ENCODE assay signal across 28 mouse cellular contexts in genomic region chr16:9077451-9077850, GRCm38 (mm10).
"Had no signal": no experiment of that assay in that cellular context is flagged by ENCODE, and none has a peak within 500 bp of the region (broad histone marks: within the 10 kb centered on the region; RNA-seq: fewer than 3 reads in every experiment).

No protein-coding gene starts in this region.

- H3K27ac ChIP-seq: embryonic facial prominence, embryonic 12.5 days; embryonic facial prominence, embryonic 13.5 days; embryonic facial prominence, embryonic 15.5 days; forebrain, embryonic 10.5 days; forebrain, embryonic 12.5 days; forebrain, embryonic 13.5 days; forebrain, embryonic 15.5 days; gastrocnemius, adult 2 months; heart, adult 2 months had no signal

- H3K4me1 ChIP-seq: embryonic facial prominence, embryonic 12.5 days; embryonic facial prominence, embryonic 13.5 days; embryonic facial prominence, embryonic 15.5 days; forebrain, embryonic 15.5 days had no signal

- H3K9ac ChIP-seq: embryonic facial prominence, embryonic 12.5 days; embryonic facial prominence, embryonic 13.5 days; embryonic facial prominence, embryonic 15.5 days; forebrain, embryonic 12.5 days; forebrain, embryonic 13.5 days; forebrain, embryonic 15.5 days; forebrain, postnatal 0 days had no signal

- H3K4me3 ChIP-seq: embryonic facial prominence, embryonic 12.5 days; embryonic facial prominence, embryonic 13.5 days; embryonic facial prominence, embryonic 15.5 days; erythroblast, embryonic 14.5 days; forebrain, embryonic 10.5 days; forebrain, embryonic 12.5 days; forebrain, embryonic 13.5 days; forebrain, embryonic 15.5 days; gastrocnemius, adult 2 months; heart, adult 2 months had no signal

- H3K27me3 ChIP-seq: embryonic facial prominence, embryonic 12.5 days; embryonic facial prominence, embryonic 13.5 days; embryonic facial prominence, embryonic 15.5 days; forebrain, embryonic 12.5 days; forebrain, embryonic 13.5 days; forebrain, embryonic 15.5 days had no signal

- H3K9me3 ChIP-seq: embryonic facial prominence, embryonic 12.5 days; embryonic facial prominence, embryonic 13.5 days; embryonic facial prominence, embryonic 15.5 days; forebrain, embryonic 10.5 days; forebrain, embryonic 12.5 days; forebrain, embryonic 13.5 days; forebrain, embryonic 15.5 days had no signal

- H3K4me2 ChIP-seq: embryonic facial prominence, embryonic 12.5 days; embryonic facial prominence, embryonic 13.5 days; embryonic facial prominence, embryonic 15.5 days; forebrain, embryonic 12.5 days; forebrain, embryonic 13.5 days; forebrain, embryonic 15.5 days had no signal

- DNase-seq: cerebellum, adult 18-20 months; cerebellum, adult 2 months; cerebellum, adult 8-10 months; cerebellum, adult 9-10 months; cerebellum, adult 9-11 months; cerebellum, postnatal 10 days; cerebellum, postnatal 14 days; cerebellum, postnatal 25 days; cerebellum, postnatal 36 days; embryo, embryonic 11 days; forebrain, postnatal 0 days; gastrocnemius, adult 2 months; gastrocnemius, postnatal 10 days; gastrocnemius, postnatal 14 days; gastrocnemius, postnatal 25 days; gastrocnemius, postnatal 36 days; heart, adult 18-20 months; heart, adult 2 months had no signal

- ATAC-seq: forebrain, embryonic 13.5 days; forebrain, embryonic 14.5 days; forebrain, embryonic 15.5 days; forebrain, embryonic 16.5 days; forebrain, postnatal 0 days had no signal

- H3K36me3 ChIP-seq: embryonic facial prominence, embryonic 12.5 days; embryonic facial prominence, embryonic 13.5 days; embryonic facial prominence, embryonic 15.5 days; forebrain, embryonic 10.5 days; forebrain, embryonic 12.5 days; forebrain, embryonic 15.5 days had no signal
